Mouse (Mus musculus) liver, embryonic 13.5 days (tissue): ENCODE data around the gene Ctr9. TPM values are rescaled to one million over a fixed set of nuclear protein-coding genes. Genes with fewer than 3 reads are reported as not detected.
A peak's percentile ranks its signal among the peaks of the same experiment; 100 is the strongest.

Source experiments
- ATAC-seq: fragments of 200-750 bp; cut with Nextera tagmentation; 2 replicates; pipeline ENCODE4 v1.8.0; 2017; ENCODE audit warnings: low read depth, mild to moderate bottlenecking, moderate number of reproducible peaks, moderate library complexity
- DNase-seq: peaks from one replicate; pipeline ENCODE4 v3.0.0; 2022
- H3K27ac ChIP-seq: fragments of 300-500 bp; sonication (generic); 2 replicates; pipeline ENCODE4 v1.5.1; 2015; ENCODE audit warnings: moderate library complexity, mild to moderate bottlenecking, inconsistent platforms
- H3K27me3 ChIP-seq: fragments of 300-500 bp; sonication (generic); 2 replicates; pipeline ENCODE4 v1.6.1; 2015; ENCODE audit warnings: mild to moderate bottlenecking, inconsistent platforms
- H3K36me3 ChIP-seq: fragments of 300-500 bp; sonication (generic); 2 replicates; pipeline ENCODE4 v1.6.1; 2015; ENCODE audit warnings: mild to moderate bottlenecking, inconsistent platforms
- H3K4me1 ChIP-seq: fragments of 300-500 bp; sonication (generic); replicated peaks from 2 replicates; pipeline ENCODE4 v1.6.1; 2015; ENCODE audit warnings: inconsistent platforms
- H3K4me2 ChIP-seq: fragments of 300-500 bp; sonication (generic); 2 replicates; pipeline ENCODE4 v1.6.1; 2015; ENCODE audit warnings: inconsistent platforms, mild to moderate bottlenecking, moderate library complexity
- H3K4me3 ChIP-seq: fragments of 300-500 bp; sonication (generic); replicated peaks from 2 replicates; pipeline ENCODE4 v1.5.1; 2015; ENCODE audit warnings: mild to moderate bottlenecking, inconsistent platforms
- H3K9ac ChIP-seq: fragments of 300-500 bp; sonication (generic); 2 replicates; pipeline ENCODE4 v1.6.1; 2015; ENCODE audit warnings: mild to moderate bottlenecking, inconsistent platforms
- H3K9me3 ChIP-seq: fragments of 300-500 bp; sonication (generic); replicated peaks from 2 replicates; pipeline ENCODE4 v1.6.1; 2016; ENCODE audit warnings: inconsistent platforms
- WGBS: fragments of 180-500 bp; shearing (Covaris S2); methylation state at CpG from one replicate; pipeline ENCODE4 v1.1.7; 2015; ENCODE audit not compliant: insufficient replicate concordance; 5-methylcytosine and 5-hydroxymethylcytosine counted together
- polyA plus RNA-seq: library from polyadenylated mRNA; unstranded; fragments of >200 nt; fragmentation: Nextera tagmentation; extraction: Ambion mirVana; gene quantifications from 2 replicates; pipeline ENCODE4 v1.2.1, GENCODE M21; 2015

Gene Ctr9
- polyA plus RNA-seq, 1 experiment from 2014 or later, result 29.3 TPM

DNA sequence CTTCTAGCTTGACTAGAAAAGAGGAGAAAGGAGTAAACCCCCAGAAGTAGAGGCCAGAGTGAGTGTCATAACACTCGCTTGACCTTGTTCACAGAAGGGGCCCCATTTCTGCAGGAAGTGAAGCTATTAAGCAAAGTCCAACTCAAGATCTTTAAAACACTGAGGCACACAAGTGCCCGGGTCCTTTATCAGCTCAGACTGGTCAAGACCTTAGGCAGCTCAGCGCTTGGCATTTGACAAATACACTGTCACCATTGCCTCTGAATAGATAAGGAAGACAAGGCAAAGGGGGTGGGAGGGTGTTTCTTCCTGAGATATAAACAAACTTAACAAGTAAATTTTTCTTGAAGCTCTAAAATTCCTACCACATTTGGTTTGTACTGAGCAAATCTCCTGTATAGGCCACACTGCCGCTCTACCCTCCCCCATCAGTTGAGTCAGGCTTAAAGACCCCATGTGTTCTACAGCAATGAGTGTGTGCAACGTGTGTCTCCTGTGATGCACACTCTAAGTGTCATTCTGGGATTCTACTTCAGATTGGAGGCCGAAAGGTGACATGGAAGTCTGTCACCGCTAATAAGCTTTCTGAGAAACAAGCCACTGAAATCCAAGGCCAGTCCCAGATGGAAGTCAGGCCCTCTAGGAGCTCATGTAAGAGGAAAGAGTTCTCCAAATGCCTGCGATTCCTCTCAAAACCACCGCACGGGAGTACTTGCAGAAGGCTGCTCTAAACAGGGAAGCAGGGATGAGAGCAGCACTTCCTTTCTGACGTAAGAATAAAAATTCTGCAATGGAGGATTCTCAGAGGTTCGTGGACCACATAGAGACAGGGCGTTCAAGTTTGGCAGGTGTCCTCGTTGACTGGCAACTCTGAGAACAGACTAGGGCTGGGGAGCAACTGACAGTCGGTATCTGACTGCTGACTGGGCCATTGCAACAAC is 29.6 kb upstream of the Ctr9 start:
- H3K36me3 ChIP-seq, result no peaks in the 10 kb centered on the region
- WGBS, result 35% methylated on average over 15 of the region's 15 CpGs
- no peaks in the 10 kb centered on the region for H3K27me3 ChIP-seq
- H3K9me3 ChIP-seq, result no peaks in the 10 kb centered on the region
- 0 out of 2 replicates have a peak overlapping the region, but pooled peaks have one; percentile 8 for H3K4me2 ChIP-seq
- H3K4me3 ChIP-seq, result no peak overlapping the region
- peak; percentile 80 for ATAC-seq
- H3K27ac ChIP-seq, result peak overlapping the region; percentile 95
- peak; percentile 41 for DNase-seq
- peaks cover 68% of the 10 kb centered on the region for H3K4me1 ChIP-seq
- peak overlapping the region; percentile 41 for H3K9ac ChIP-seq

DNA sequence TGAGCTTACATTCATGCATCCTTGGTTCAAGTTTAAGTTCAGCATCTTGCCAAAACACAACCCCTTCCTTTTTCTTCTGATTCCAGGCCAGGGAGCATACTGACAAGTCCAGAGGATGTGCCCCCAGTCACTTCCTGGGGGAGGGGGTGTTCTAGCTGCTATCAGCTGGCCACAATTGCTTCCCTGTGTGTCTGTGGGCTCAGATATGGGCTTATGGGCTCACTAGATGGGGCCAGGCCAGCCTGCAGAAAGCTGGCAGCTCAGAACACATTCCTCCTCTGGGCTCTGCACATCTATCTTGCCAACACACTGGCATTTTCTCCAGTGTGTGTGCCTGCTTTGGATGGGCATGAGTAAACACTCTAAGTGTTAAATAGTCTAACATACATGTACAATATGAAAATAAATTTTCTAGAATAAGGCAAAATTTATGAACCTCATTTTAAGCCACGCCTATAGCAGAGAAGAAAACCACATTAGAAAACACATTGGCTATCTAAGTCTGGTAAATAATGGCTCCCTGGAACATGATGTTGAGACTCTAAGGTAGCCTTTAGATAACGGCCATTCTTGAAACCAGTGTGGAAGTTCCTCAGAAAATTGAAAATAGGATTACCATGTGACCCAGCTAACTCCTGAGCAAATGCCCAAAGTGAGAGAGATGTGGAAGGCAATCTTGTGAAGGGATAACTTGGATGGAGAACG is 24.5 kb upstream of the Ctr9 start:
- ATAC-seq (peak; percentile 98), DNase-seq (peak; percentile 89)
- Histone ChIP-seq H3K27ac (peak overlapping the region; percentile 95), H3K9me3 (no peaks in the 10 kb centered on the region), H3K9ac (peak overlapping the region; percentile 55), H3K27me3 (no peaks in the 10 kb centered on the region), H3K36me3 (no peaks in the 10 kb centered on the region), H3K4me1 (peaks cover 59% of the 10 kb centered on the region), H3K4me3 (peak overlapping the region; percentile 9; the same call in 1 of the 2 replicates), H3K4me2 (peak overlapping the region; percentile 54)
- WGBS, result 45% methylated on average over 3 of the region's 3 CpGs

DNA sequence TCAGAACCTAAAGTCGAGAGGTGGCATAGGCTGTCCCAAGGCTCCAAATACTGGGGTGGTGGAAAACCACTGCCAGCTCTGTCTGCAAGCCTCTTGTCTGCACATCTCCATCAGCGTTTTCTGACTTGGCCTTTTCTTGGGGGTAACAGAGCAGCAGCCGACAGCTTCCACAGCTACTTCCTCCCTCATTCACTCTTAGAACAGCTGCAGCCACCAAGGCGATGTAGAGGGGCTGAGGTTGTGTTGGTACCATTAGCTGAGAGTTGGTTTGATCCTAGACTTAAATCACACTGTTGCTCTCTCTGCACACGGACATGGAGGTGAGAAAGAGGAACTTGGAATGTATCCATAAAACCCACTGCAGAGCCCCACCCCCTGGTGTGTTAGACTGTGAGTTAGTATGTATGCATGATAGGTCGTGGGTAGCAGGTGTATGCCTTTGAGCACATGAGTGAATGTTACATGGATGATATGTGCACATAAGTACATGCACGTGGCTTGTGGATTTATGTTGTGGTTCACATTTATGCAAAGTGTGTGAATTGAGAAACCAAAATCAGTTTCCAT is 14.6 kb upstream of the Ctr9 start:
- Histone ChIP-seq H3K27me3 (no peaks in the 10 kb centered on the region), H3K4me1 (peaks cover 18% of the 10 kb centered on the region), H3K36me3 (no peaks in the 10 kb centered on the region), H3K4me2 (no peak overlapping the region), H3K4me3 (no peak overlapping the region), H3K9me3 (no peaks in the 10 kb centered on the region), H3K9ac (no peak overlapping the region), H3K27ac (peak overlapping the region; percentile 2; the same call in 1 of the 2 replicates)
- 50% methylated on average over 7 of the region's 7 CpGs for WGBS
- DNase-seq (no peak), ATAC-seq (no peak)

DNA sequence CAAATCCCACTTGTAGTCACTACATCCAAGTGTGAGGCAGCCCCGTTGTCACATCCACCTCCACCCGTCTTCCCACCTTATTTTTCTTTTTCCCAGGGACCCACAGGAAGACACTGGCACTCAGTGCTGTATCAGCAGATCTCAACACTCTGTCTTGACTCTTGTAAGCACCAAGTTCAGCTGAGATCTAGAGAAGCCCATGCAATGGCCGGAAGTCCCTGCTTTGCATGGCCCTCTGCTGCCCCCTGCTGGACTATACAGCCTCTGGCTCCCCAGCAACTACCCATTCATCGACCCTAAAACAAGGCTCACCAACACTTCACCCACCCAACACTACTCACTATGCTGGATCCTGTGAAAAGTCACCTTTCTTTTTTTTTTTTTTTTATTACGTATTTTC is 13.9 kb upstream of the Ctr9 start:
- Histone ChIP-seq H3K4me1 (peaks cover 23% of the 10 kb centered on the region), H3K9ac (no peak overlapping the region), H3K9me3 (no peaks in the 10 kb centered on the region), H3K36me3 (no peaks in the 10 kb centered on the region), H3K27me3 (no peaks in the 10 kb centered on the region), H3K27ac (no peak overlapping the region), H3K4me2 (no peak overlapping the region), H3K4me3 (no peak overlapping the region)
- DNase-seq (peak; percentile 76), ATAC-seq (peak; percentile 73)
- WGBS, result 14% methylated on average over 5 of the region's 5 CpGs

DNA sequence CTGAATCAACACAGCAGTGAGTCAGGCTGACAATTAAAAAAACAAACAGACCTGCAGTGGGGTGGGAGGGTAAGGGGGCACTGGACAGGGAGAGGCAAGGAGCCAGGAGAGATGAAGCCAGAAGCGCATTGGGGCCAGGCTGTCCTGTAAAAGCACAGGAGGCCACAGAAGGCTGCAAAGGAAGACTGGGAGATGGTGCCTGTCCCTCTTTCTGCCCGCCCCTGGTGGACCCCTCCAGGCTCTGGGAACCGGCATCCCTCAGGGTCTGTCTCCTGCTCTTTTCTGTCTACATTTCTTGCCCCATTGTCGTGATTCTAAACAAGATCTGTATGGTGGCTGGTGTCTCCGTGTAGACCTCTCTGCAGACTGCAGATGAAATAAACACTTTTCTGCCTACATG is 13.0 kb upstream of the Ctr9 start:
- no peaks in the 10 kb centered on the region for H3K36me3 ChIP-seq
- H3K4me1 ChIP-seq, result peaks cover 27% of the 10 kb centered on the region
- no peaks in the 10 kb centered on the region for H3K9me3 ChIP-seq
- H3K27ac ChIP-seq, result no peak overlapping the region
- ATAC-seq (no peak), DNase-seq (no peak)
- 70% methylated on average over 5 of the region's 5 CpGs for WGBS
- no peak overlapping the region for H3K4me2 ChIP-seq
- no peak overlapping the region for H3K4me3 ChIP-seq
- no peaks in the 10 kb centered on the region for H3K27me3 ChIP-seq
- H3K9ac ChIP-seq, result no peak overlapping the region

DNA sequence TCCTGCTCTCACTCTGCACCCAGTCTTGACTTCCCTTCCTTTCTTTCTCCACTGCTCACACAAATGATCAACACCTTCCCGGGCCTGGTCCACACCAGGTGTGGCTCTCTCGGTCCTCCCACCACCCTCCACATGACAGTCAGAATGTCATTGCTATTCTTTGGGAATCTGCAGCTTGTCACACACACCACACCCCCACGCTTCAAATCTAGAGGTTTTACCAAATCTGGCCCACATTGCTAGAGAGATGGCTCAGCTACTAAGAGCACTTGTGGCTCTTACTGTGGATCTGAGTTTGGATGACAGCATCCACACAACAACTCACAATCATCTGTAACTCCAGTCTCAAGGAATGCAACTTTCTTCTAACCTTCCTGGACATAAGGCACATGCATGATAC is 11.8 kb upstream of the Ctr9 start:
- no peak for DNase-seq
- WGBS, result 61% methylated on average over 3 of the region's 3 CpGs
- Histone ChIP-seq H3K27me3 (no peaks in the 10 kb centered on the region), H3K36me3 (no peaks in the 10 kb centered on the region), H3K27ac (no peak overlapping the region), H3K4me3 (no peak overlapping the region), H3K9ac (no peak overlapping the region), H3K4me2 (no peak overlapping the region), H3K4me1 (peaks cover 21% of the 10 kb centered on the region), H3K9me3 (no peaks in the 10 kb centered on the region)
- no peak for ATAC-seq

DNA sequence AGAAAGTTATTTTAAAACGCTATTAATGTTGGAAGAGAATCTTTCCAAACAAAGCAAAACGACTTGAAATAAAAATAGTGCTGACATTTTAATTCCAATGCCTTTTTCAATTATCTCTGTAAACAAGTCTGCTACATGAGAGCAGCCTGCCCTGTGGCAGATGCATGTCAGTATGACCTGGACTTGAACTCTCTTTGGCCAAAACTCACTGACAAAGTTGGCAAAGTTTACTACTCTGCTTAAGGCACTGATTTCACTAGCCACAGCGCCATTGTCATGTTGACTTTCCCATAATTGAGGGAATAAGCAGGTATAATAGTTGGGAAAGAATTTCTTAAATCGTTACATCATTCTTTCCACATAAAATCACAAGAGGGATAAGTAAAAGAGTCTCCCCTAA is 7.9 kb upstream of the Ctr9 start:
- Histone ChIP-seq H3K4me2 (no peak overlapping the region), H3K27me3 (no peaks in the 10 kb centered on the region), H3K4me3 (no peak overlapping the region), H3K4me1 (peaks cover 33% of the 10 kb centered on the region), H3K9ac (no peak overlapping the region), H3K36me3 (no peaks in the 10 kb centered on the region), H3K27ac (no peak overlapping the region), H3K9me3 (no peaks in the 10 kb centered on the region)
- no peak for ATAC-seq
- 64% methylated on average over 4 of the region's 4 CpGs for WGBS
- no peak for DNase-seq

DNA sequence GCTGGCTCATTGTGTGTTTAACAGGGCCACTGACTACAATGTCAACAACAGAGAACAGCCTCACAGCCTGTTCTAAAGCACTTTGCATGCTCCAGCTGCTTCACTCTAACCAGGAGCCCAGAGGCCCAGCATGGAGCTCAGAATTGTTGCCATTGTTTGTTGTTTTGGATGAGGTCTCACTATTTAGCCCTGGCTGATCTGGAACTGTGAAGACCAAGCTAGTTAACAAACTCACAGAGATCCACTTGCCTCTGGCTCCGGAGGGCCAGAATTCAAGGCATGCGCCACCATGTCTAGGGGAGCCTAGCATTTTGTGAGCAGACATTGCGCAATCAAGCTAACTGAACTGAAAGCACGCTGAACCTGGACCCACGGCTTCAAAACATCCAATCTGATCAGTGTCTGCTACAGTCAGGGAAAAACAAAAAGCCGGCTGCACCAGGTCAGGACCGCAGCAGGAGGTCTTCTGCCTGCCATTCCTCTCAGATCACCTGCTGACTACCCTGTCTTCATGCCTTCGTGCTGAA is 4.6 kb upstream of the Ctr9 start:
- peak overlapping the region; percentile 68; the same call in 1 of the 2 replicates for H3K27ac ChIP-seq
- H3K9ac ChIP-seq, result no peak overlapping the region
- no peak overlapping the region for H3K4me3 ChIP-seq
- H3K27me3 ChIP-seq, result no peaks in the 10 kb centered on the region
- peaks cover 38% of the 10 kb centered on the region for H3K4me1 ChIP-seq
- DNase-seq (no peak), ATAC-seq (no peak)
- 36% methylated on average over 8 of the region's 8 CpGs for WGBS
- peak overlapping the region; percentile 32; the same call in 1 of the 2 replicates for H3K4me2 ChIP-seq
- no peaks in the 10 kb centered on the region for H3K9me3 ChIP-seq
- H3K36me3 ChIP-seq, result no peaks in the 10 kb centered on the region

DNA sequence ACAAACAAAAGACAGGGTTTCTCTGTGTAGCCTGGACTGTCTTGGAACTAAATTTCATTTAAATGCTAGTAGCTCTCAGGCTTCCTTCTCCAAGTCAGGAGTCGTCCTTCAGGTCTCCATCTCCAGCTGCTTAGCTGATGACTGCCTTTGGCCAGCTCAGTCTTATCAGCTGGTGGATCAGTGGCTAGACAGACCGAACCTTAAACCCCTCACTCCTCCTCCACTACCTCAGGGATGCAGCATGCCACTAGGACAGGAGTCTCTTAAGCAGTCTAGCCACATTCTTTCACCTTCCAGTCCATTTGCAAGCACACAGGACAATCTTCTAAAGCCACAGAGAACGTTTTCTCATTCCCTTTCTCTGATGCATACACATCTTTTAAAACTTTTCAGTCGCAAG is 3.8 kb upstream of the Ctr9 start:
- no peaks in the 10 kb centered on the region for H3K27me3 ChIP-seq
- peak overlapping the region; percentile 56; the same call in 1 of the 2 replicates for H3K27ac ChIP-seq
- no peaks in the 10 kb centered on the region for H3K36me3 ChIP-seq
- 33% methylated on average over 4 of the region's 4 CpGs for WGBS
- DNase-seq, result no peak
- no peaks in the 10 kb centered on the region for H3K9me3 ChIP-seq
- no peak overlapping the region for H3K4me2 ChIP-seq
- H3K4me1 ChIP-seq, result peaks cover 40% of the 10 kb centered on the region
- H3K4me3 ChIP-seq, result no peak overlapping the region
- H3K9ac ChIP-seq, result no peak overlapping the region
- ATAC-seq, result no peak

DNA sequence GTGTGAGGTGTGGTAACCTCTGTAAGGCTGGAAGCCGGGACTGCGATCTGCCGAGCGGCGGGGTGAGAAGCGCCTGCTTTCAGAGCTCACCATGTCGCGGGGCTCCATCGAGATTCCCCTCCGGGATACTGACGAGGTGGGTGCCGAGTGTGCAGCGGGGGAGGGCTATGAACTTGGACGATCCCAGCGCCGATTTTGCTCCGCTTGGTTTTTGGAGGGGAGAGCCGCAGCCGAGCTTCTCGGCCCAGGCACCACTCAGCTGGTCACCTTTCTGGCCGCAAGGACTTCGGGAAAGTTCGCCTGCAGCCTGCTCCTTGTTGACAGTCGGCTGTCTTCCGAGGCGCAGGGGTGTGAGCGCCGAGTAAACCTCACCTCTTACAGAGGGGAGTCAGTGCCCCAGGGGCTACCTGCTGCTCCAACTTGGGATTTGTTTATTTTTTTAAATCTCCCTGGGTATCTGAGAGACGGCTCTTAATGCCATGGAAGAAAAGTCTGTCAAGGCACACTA is 349 bp downstream of the Ctr9 start:
- DNase-seq, result no peak
- Histone ChIP-seq H3K27me3 (no peaks in the 10 kb centered on the region), H3K4me3 (peak overlapping the region; percentile 81), H3K9ac (peak overlapping the region; percentile 85), H3K4me2 (peak overlapping the region; percentile 78), H3K27ac (peak overlapping the region; percentile 92), H3K9me3 (no peaks in the 10 kb centered on the region), H3K4me1 (peaks cover 32% of the 10 kb centered on the region), H3K36me3 (peaks cover 19% of the 10 kb centered on the region)
- WGBS, result under 1% methylated on average over 29 of the region's 29 CpGs
- ATAC-seq, result peak; percentile 42

DNA sequence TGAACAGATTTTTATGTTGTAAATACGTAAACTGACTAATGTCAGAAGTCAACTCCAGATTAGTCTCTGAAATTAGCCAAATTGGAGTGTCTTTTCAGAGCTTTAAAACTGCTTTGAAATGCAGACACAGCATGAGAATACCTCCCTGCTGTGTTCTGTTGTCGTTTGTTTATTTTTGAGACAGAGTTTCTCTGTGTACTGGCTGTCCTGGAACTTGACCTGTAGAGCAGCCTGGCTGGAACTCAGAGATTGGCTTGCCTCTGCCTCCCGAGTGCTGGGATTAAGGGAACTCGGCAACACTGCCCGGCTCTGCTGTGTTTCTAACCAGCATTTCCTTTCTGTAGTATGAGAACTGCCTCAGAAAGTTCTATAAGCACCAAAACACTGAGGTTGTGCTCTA is 20.2 kb downstream of the Ctr9 start:
- no peaks in the 10 kb centered on the region for H3K27me3 ChIP-seq
- no peak overlapping the region for H3K4me3 ChIP-seq
- H3K9ac ChIP-seq, result no peak overlapping the region
- H3K36me3 ChIP-seq, result peaks cover 99% of the 10 kb centered on the region
- 0 out of 2 replicates have a peak, but pooled peaks cover under 1% of the 10 kb centered on the region for H3K4me1 ChIP-seq
- H3K9me3 ChIP-seq, result no peaks in the 10 kb centered on the region
- no peak overlapping the region for H3K27ac ChIP-seq
- 82% methylated on average over 5 of the region's 5 CpGs for WGBS
- H3K4me2 ChIP-seq, result no peak overlapping the region
- no peak for DNase-seq
- ATAC-seq, result no peak
